Mouse (Mus musculus) G1E (cell line): ENCODE data around the gene Ppp1r35. TPM values are rescaled to one million over a fixed set of nuclear protein-coding genes. Genes with fewer than 3 reads are reported as not detected.
A peak's percentile ranks its signal among the peaks of the same experiment; 100 is the strongest.

Source experiments
- ATAC-seq: 2 replicates; pipeline ENCODE4 v1.8.0; 2016; ENCODE audit warnings: mild to moderate bottlenecking; ENCODE audit not compliant: insufficient number of reproducible peaks, poor library complexity, low FRiP score, severe bottlenecking; ENCODE audit errors: extremely low read depth
- DNase-seq: peaks from one replicate; pipeline ENCODE4 v3.0.0; 2012; ENCODE audit warnings: low spot score
- H3K27me3 ChIP-seq: 2 replicates; pipeline ENCODE4 v1.6.1; 2012; ENCODE audit warnings: mild to moderate bottlenecking, low read length, inconsistent platforms; ENCODE audit not compliant: insufficient read depth
- H3K36me3 ChIP-seq: replicated peaks from 2 replicates; pipeline ENCODE3; 2012; ENCODE audit warnings: mild to moderate bottlenecking, inconsistent platforms
- H3K4me1 ChIP-seq: 2 replicates; pipeline ENCODE4 v1.6.1; 2012; ENCODE audit warnings: low read depth, low read length, inconsistent platforms, mixed read lengths; ENCODE audit not compliant: insufficient read depth
- H3K4me3 ChIP-seq: 2 replicates; pipeline ENCODE4 v1.5.1; 2012; ENCODE audit warnings: low read depth, mild to moderate bottlenecking, inconsistent platforms, low read length, moderate library complexity, mixed read lengths
- H3K9me3 ChIP-seq: replicated peaks from 2 replicates; pipeline ENCODE4 v1.6.1; 2012; ENCODE audit warnings: inconsistent platforms
- CTCF ChIP-seq: IDR thresholded peaks from 2 replicates; pipeline ENCODE4 v1.5.1; 2012; ENCODE audit warnings: low read depth, low read length, inconsistent platforms, mixed read lengths
- GATA1 ChIP-seq: IDR thresholded peaks from 2 replicates; pipeline ENCODE4 v1.6.1; 2012; ENCODE audit warnings: borderline replicate concordance, low read length, inconsistent platforms, mixed read lengths
- GATA2 ChIP-seq: IDR thresholded peaks from 2 replicates; pipeline ENCODE4 v1.6.1; 2012; ENCODE audit warnings: low read depth, low read length, inconsistent platforms, borderline replicate concordance
- POLR2AphosphoS5 ChIP-seq: IDR thresholded peaks from 2 replicates; pipeline ENCODE4 v1.6.1; 2012; ENCODE audit warnings: low read depth, low read length, inconsistent platforms; ENCODE audit not compliant: insufficient replicate concordance
- TAL1 ChIP-seq: conservative IDR thresholded peaks from 2 replicates; pipeline ENCODE4 v1.6.1; 2012; ENCODE audit warnings: low read depth, low read length, inconsistent platforms, mixed read lengths
- polyA plus RNA-seq: library from polyadenylated mRNA; stranded (reverse); fragments of >175 nt; gene quantifications from 2 replicates; pipeline ENCODE4 v1.2.3, GENCODE M21; 2012
- total RNA-seq, 2 experiments: library from RNA; stranded (forward) in 1 of 2; stranded (reverse) in 1 of 2; fragments of 200-1000 nt in 1 of 2; fragments of >200 nt in 1 of 2; fragmentation: Nextera tagmentation in 1 of 2; gene quantifications; 2 replicates each; pipeline ENCODE4 v1.2.3; 2014 to 2017

Gene Ppp1r35
- total and polyA plus RNA-seq, 3 experiments = 35.6 to 202 (median 121) TPM

DNA sequence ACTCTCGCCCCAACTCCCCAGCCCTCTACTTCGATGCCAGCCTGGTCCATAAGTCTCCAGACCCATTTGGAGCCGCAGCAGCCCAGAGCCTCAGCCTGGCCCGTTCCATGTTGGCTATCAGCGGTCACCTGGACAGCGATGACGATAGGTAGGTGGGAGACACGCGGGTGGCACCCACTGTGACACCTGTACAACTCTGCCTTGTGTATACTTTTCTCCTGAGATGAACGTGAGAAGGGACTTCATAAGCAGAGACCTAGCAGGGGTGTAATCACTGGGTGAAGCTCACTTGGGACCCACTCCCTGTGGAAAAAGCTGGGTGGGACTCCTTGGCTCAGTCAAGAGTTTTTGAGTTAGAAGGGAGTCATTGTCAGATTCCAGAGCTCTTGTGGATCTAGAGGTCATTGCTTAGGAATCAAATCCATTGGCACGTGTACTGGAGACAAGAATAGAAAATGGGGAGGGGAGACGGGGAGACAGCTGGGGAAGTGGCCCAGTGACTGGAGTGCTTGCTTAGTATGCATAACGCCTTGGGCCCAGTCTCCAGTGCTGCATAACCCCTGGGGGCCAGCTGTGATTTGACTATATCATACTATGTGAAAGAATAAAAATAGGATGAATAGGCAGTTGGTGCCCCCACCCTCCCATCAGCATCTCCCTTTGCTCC lies 27.3 kb upstream of the Ppp1r35 start:
- no peak for DNase-seq
- H3K4me1 ChIP-seq = peaks cover 82% of the 10 kb centered on the region
- TF ChIP-seq GATA1 (no peak), TAL1 (no peak), POLR2AphosphoS5 (no peak), GATA2 (no peak), CTCF (no peak)
- H3K27me3 ChIP-seq = no peaks in the 10 kb centered on the region
- ATAC-seq = no peak
- no peaks in the 10 kb centered on the region for H3K9me3 ChIP-seq
- peaks cover 83% of the 10 kb centered on the region for H3K36me3 ChIP-seq
- H3K4me3 ChIP-seq = no peak overlapping the region

DNA sequence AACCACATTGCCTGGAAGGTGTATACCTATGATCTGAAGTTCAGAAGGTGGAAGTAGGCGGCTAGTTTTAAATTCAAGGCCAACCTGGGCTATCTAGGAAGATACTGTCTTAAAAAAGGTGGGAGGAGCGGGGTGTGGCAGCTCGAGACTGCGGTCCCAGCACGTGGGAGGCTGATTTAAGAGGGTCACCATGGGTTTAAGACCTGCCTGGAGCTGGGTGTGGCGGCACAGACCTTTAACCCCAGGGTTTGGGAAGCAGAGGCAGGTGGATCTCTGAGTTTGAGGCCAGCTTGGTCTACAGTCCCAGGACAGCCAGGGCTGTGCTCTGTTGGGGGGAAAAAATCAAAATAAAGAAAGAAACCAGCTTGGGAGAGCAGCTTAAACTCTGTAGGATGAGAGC lies 26.7 kb upstream of the Ppp1r35 start:
- H3K4me1 ChIP-seq = peaks cover 88% of the 10 kb centered on the region
- H3K36me3 ChIP-seq = peaks cover 89% of the 10 kb centered on the region
- TF ChIP-seq TAL1 (no peak), GATA2 (no peak), POLR2AphosphoS5 (no peak), CTCF (no peak), GATA1 (no peak)
- ATAC-seq = no peak
- DNase-seq = no peak
- H3K9me3 ChIP-seq = no peaks in the 10 kb centered on the region
- no peaks in the 10 kb centered on the region for H3K27me3 ChIP-seq
- H3K4me3 ChIP-seq = no peak overlapping the region

DNA sequence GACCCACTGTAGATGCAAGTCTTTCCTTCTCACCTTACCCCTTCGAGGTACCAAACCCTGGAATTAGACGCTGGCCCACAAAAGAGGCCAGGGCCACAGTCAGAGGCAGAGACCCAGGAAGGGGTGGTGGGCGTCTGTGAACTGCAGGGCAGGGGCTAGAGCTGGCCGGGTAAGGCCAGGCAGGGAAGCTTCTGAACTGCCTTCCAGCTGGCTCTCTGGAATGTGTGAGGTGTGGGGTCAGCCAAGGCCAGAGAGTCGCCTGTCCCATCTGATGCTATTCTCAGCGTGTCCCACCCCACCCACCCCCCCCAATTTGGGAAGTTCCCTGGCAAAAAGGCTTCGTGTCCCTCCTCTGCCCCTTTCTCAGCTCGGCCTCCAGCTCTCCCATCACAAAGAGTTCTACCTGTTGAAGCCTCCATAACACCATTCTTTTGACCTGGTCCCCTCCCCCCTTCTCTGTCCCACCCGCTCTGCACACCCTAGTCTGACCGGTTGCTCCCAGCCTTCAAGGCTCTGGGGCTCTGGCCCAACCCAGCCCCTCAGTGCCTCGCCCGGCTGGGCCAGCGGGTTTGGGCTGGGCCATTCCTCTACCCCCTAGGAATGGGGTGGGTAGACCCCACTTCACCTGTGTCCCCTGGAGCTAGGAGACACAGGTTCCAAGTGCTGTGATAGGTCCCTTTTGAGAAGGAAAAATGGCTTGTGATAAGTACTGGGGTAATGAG lies 25.4 kb upstream of the Ppp1r35 start:
- Histone ChIP-seq H3K4me1 (peaks cover 87% of the 10 kb centered on the region), H3K4me3 (no peak overlapping the region), H3K36me3 (peaks cover 91% of the 10 kb centered on the region), H3K9me3 (no peaks in the 10 kb centered on the region), H3K27me3 (no peaks in the 10 kb centered on the region)
- TF ChIP-seq CTCF = no peak
- TF ChIP-seq GATA1 = no peak
- no peak for TF ChIP-seq GATA2
- no peak for TF ChIP-seq POLR2AphosphoS5
- TF ChIP-seq TAL1 = no peak
- DNase-seq (no peak), ATAC-seq (no peak)

DNA sequence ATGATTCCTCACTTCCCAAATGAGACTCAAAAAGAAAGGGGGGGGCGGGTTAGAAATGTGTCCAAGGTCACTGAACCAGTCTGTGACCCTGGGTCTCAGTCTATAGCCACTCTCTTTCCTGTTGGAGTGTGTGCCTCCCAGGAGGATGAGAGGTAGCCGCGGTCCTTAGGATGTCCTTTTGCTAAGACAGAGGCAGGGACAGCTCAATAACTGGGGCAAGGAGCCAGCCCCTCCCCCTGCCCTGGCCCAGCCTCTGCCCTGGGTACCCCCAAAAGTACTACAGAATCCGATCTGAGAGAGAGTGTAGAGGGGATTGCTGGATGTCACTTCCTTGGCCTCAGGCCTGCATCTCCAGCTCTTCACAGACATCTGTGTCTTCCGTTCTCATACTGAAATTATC lies 23.2 kb upstream of the Ppp1r35 start:
- H3K36me3 ChIP-seq = peaks cover 95% of the 10 kb centered on the region
- peaks cover 85% of the 10 kb centered on the region for H3K4me1 ChIP-seq
- H3K27me3 ChIP-seq = no peaks in the 10 kb centered on the region
- no peak for ATAC-seq
- no peak for TF ChIP-seq GATA2
- no peak for TF ChIP-seq CTCF
- TF ChIP-seq GATA1 = no peak
- no peak for TF ChIP-seq POLR2AphosphoS5
- no peak for TF ChIP-seq TAL1
- no peak for DNase-seq
- H3K4me3 ChIP-seq = no peak overlapping the region
- no peaks in the 10 kb centered on the region for H3K9me3 ChIP-seq

DNA sequence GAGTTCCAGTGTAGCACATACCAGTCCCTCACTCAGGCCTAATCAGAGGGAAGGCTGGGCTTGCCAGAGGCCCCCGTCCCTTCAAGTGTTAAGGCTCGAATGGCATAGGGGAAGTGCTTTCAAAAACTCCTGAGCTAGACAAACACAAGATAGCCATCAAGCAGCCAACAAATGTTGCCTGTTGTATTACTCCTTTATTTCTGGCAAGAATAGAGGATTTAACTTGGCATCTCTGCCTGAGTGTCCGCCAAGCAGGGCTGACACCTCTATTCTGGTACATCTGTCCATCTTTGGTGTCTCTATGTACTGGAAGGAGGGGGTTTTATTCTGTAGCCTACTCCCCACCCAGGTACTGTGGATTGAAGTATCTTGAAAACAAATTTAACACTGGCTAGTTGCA lies 22.5 kb upstream of the Ppp1r35 start:
- no peak for DNase-seq
- ATAC-seq = no peak
- Histone ChIP-seq H3K27me3 (no peaks in the 10 kb centered on the region), H3K36me3 (peaks cover 95% of the 10 kb centered on the region), H3K4me3 (no peak overlapping the region), H3K4me1 (peaks cover 80% of the 10 kb centered on the region), H3K9me3 (no peaks in the 10 kb centered on the region)
- TF ChIP-seq GATA1 (no peak), GATA2 (no peak)

DNA sequence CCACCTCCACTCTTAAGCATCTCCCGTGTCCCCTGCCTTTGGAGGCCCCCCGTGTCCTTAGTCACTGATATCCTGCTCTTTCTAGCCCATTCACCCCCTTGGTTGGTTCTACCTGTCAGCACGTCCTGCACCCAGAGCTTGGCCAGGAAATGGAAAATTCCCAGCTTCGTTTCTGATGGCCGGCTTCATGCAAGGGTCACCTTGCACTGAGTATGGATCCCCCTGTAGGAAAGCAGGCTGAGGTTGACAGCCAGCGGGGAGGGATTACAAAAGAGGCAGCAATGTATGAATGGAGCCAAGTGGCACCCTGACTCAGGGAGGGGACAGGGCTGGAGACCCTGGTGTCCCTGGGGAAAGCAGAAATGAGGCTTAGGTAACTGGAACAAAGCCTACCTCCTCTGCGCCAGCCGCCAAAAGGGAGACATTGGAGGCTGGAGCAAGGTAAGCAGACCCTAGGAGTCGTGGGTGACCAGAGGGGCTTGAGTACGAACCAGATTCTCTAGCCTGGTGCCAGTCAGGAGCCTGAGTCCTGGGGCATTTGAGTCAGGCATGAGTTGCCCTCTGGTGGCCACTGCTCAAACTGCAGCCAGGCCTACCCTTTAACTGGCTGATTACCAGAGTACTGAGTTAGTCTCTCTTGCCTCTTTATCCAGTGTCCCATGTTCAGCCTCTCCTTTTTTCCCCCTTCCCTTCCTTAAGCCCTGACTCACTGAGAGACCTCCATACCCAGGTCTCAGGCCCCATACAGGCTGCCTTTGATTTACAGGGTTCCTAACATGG lies 21.6 kb upstream of the Ppp1r35 start:
- Histone ChIP-seq H3K4me1 (peaks cover 75% of the 10 kb centered on the region), H3K27me3 (no peaks in the 10 kb centered on the region), H3K36me3 (peaks cover 90% of the 10 kb centered on the region), H3K9me3 (no peaks in the 10 kb centered on the region), H3K4me3 (no peak overlapping the region)
- DNase-seq = peak; percentile 75
- TF ChIP-seq POLR2AphosphoS5 (no peak), GATA2 (no peak), TAL1 (no peak), CTCF (peak; percentile 99), GATA1 (no peak)
- ATAC-seq = peak; percentile 25; the same call in 1 of the 2 replicates
